Mouse (Mus musculus) erythroblast, adult 5-6 weeks (primary cell): Measurements from ENCODE around the gene Nup62. TPM values are rescaled to one million over a fixed set of nuclear protein-coding genes. Genes with fewer than 3 reads are reported as not detected.

Source experiments
- ATAC-seq: replicated peaks from 2 replicates; pipeline ENCODE4 v1.8.0; 2016; ENCODE audit warnings: moderate number of reproducible peaks, mild to moderate bottlenecking, moderate TSS enrichment, inconsistent platforms; ENCODE audit not compliant: poor library complexity, low FRiP score, severe bottlenecking
- total RNA-seq, 2 experiments: library from RNA; stranded (forward) in 1 of 2; stranded (reverse) in 1 of 2; fragments of 150-400 nt in 1 of 2; fragments of 200-764, 138-1000 nt in 1 of 2; gene quantifications; 2 replicates each; pipeline versions ENCODE4 v1.2.3 to v1.2.4; 2015 to 2017; ENCODE audit warnings: low replicate concordance in 2 of 2

Nup62 gene
- total RNA-seq, 2 experiments from 2014 or later = 10.4 to 21.9 TPM

DNA sequence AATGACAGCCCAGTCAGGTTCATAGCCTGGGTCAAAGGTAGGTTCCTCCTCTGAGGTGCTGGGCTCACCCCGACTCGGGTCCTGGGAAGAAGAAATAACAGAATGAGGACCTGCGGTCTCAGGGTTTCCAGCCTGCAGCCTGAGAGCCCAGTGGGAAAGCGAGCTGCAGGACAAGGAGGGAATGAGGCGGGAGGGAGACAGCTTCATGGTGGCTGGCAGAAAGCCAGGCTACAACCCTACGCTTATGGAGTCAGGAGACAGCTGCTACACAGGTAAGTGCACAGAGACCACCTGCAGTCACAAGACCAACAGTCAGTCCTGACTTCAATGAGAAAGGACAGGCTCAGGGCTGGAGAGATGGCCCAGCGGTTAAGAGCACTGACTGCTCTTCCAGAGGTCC lies 30.9 kb downstream of the Nup62 start:
- no peak for ATAC-seq

DNA sequence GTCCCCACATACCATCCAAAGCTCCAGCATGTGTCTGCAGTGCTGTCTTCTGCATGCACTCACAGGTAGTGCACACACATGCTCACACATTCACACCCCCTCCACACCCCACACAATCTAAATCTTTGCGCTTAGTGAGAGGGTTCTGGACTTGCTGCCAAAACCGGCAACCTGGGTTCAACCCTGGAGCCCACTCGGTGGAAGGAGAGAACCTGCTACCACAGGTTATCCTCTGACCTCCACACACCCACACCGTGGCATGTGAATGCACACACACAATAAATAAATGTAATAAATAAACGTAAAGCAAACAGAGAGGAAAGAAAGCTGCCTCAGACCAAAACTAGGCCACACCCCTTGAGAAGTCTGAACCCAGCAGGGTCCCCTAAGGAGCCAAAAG lies 31.9 kb downstream of the Nup62 start:
- no peak for ATAC-seq

DNA sequence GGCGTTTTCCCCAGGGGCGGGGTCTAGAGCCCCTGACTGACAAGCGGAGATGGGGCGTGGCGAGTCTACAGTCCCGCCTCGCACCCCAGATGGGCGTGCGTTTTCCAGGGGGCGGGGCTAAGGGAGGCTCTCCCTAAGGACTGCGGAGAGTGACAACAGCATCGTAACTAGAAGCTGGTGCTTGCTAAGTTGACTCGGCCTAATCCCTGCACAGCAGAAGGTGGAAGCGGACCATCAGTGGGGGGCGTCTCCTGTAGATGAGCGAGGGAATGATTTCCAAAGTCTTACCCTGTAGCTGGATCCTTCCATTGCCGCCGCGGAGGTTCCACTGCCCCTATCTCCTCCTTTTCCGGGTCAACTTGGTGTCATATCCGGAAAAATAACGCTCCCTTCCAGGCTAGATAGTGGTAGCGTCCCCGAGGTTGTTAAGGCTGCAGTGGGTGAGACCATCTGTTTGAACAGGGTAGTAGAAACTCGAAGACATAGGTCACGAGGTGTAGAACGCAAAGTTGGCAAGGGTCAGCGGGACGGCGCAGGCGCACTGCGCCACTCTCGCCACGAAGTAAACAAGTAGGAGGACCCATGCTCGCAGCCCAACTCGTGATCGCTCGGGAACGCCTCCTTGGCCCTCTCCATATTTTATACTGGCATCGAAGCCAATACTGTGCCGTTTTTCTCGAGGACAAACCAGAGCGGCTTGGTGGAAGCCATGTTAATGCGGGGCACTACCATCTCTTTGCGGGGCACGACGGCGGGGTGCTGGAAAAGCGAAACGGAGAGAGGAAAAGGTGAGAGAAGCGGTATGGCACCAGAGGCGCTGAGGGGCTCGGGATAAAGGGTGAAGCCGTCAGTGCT lies 32.9 kb downstream of the Nup62 start, which contains the start of the genes Akt1s1 and Tbc1d17:
Gene Akt1s1, plus strand, starts transcription at position 431 of the 855 bp plus-strand sequence.
Gene Tbc1d17, minus strand, starts transcription at position 519 of the 855 bp plus-strand sequence.
- peak; percentile 76 for ATAC-seq

DNA sequence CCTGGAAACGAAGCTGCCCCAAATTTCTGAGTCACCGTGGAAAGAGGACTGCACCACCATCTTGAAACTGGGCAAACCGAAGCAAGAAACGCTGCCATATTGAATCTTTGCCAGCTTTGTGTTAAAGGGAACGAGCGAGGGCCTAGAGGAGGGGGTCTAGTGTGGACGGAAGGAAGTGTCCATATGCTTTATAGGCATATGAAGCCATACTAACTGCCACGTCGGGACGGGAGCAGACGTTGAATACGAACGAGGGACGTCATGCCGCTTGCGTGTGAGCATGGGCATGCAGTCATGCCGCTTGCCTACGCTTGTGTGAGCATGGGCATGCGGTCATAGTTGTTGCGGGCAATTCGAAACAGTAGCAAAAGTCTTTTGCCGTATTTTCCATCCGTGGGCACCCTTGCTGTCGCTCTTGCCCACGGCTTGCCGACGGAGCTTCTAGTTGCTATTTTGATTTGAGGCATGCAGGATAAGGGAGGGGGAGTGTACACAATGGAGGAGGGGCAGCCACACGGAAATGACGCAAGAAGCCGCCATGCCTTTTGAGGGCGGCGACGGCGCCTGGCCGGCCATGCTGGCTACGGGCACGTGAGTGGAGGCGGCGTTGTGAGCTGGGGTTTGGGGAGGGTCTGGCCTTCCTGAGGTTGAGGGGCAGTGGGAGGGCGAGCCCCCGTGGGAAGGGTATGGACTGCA lies 33.7 kb downstream of the Nup62 start:
- peak; percentile 60 for ATAC-seq

DNA sequence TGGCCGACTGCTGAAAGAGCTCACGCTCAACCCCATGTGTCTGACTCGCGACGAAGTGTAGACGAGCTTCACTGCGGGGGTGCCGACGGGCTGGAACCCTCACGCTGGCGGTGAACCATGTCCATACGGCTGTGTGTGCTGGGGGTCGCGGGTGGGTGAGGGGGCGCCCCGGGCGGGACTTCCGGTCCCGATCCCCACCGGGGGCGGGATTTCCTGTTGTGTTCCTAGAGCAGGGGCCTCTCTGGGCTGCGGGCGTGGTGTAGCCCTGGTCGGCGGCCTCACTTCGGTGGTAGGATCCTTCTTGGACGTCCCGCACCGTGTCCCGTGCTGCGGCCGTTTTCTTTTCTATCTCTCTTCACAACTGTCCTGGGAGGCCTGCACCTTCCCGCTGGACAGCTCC lies 34.3 kb downstream of the Nup62 start:
- ATAC-seq = no peak

DNA sequence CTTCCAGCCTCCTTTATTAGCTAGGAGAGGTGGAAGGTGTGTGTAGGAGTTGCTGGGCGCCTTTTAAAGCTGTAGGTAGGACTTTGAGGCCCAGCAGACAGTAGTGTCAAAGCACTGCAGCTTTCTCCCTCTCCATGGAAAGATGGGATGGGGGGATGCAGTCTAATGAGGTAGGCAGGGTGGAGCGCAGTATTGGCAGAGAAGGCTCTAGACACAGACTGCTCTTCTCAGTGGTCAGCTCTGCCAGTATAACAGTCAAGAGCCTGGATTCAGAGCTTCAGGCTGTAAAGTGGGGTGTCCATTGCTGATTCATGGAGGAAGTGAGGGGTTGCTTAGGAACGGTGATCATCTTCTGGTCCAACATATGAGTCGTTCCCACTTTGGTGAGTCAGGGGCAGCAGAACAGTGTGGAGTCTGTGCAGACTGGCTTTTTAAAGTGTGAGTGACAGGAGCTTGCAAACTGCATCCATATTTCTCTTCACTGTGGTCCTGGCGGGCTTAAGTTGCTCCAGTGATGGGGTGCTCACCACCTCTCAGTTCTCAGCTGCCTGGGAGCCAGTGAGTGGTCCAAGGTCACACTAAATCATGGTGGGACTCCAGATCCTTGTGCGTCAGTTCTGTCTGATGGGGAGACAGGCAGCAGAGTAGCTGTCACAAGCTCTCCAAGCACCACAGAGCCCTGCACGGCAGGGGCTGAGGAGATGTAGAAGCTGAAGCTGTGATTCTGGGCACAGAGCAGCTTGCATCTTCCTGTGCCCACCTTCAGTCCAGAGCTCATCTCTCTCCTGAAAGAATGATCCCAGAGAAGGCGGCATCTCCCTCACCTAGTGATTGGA lies 35.1 kb downstream of the Nup62 start:
- no peak for ATAC-seq

DNA sequence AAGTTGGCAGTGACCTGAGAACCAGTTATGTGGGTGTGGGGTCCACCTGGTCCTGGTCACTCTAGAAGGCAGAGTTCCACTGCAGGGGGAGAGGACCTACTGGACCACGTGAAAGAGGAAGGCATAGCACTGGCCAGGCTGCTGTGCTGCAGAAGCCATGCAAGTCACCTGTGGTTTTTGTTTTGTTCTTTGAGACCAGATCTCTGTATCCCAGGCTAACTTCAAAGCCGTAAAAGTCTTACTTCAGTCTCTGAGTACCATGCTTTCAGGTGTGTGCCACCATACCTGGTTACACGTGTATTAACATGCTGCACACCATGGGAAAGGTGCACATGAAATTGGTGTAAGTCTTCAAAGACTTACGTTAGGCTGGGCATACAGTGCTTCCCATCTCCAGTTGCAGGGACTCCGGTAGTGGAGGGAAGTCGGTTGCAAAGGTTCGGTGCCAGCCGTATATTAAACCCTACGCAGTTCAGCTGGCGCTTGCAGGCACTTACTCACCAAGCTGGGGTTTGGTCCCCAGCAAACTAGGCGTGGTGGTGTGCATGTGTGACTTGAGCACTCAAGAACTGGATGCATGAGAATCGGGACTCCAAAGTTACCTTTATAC lies 35.8 kb downstream of the Nup62 start:
- no peak for ATAC-seq

DNA sequence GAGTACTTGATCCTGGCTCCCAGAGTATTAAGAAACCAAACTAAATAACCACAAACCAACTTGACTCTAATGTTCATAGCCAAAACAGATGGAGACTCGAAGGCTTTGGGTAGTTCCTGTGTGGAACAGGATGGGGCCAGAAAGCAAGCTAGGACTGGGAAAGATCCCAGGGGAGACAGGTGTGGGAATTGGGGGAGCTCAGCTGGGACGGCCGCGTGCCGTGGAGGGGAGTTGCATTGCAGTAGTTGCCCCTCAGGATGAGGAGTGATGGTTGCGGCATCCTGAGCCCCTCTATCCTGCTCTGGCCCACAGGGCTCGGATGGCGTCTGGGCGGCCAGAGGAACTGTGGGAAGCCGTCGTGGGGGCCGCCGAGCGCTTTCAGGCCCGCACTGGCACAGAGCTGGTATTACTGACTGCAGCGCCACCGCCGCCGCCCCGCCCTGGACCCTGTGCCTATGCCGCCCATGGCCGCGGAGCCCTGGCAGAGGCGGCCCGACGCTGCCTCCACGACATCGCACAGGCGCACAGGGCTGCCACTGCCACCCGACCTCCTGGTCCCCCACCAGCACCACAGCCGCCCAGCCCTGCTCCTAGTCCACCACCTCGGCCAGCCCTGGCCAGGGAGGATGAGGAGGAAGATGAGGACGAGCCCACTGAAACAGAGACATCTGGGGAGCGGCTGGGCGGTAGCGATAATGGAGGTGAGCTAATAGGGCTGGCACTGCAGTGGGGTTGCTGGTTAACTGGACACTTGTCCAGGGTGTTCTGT lies 36.6 kb downstream of the Nup62 start:
- no peak for ATAC-seq

DNA sequence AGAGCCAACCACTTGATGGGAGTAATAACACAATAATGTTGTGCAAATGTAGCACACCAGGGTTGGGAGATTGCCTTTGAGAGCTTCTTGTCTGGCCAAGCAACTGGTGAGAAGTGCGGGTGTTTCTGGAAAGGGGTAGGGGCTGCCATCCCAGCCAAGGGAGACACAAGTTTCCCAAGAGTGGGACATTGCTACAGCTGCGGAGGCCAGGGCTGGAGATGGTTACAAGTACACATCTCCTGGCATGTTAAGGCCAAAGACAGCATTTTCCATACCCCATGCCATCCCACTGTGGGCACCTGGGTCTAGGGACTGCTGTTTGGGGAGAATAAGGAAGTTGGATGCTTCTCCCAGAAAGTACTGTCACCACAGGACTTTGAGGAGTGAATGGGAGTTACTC lies 37.2 kb downstream of the Nup62 start:
- ATAC-seq = no peak

DNA sequence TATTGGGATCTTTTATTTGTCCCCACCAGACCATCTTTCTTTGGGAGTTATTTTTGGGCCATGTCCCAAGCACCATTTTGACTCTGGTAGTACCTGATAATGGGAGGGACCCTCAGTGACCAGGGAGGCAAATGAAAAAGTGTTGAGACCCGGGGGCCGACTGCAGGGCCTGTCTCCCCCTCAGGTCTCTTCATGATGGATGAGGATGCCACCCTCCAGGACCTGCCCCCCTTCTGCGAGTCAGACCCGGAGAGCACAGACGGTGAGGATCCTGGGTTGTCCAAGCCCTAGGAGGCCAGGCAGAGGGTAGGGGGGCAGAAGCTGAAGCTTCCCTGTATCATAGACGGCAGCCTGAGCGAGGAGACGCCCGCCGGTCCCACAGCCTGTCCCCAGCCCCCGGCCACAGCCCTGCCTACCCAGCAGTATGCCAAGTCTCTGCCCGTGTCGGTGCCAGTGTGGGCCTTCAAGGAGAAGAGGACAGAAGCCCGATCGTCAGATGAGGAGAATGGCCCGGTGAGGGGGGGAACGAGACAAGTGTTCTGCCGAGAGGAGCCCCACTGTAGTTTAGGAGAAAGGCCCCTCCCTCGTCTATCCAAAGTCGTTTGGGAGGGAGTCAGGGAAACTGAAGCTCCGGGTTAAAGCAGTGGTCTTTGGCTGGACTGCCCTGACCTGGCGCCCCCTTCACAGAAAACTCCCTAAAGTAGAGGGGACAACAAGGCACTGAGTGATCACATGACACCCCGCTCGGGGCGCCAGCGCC lies 37.9 kb downstream of the Nup62 start:
- ATAC-seq = 0 out of 2 replicates have a peak, but pooled peaks have one; percentile 3

DNA sequence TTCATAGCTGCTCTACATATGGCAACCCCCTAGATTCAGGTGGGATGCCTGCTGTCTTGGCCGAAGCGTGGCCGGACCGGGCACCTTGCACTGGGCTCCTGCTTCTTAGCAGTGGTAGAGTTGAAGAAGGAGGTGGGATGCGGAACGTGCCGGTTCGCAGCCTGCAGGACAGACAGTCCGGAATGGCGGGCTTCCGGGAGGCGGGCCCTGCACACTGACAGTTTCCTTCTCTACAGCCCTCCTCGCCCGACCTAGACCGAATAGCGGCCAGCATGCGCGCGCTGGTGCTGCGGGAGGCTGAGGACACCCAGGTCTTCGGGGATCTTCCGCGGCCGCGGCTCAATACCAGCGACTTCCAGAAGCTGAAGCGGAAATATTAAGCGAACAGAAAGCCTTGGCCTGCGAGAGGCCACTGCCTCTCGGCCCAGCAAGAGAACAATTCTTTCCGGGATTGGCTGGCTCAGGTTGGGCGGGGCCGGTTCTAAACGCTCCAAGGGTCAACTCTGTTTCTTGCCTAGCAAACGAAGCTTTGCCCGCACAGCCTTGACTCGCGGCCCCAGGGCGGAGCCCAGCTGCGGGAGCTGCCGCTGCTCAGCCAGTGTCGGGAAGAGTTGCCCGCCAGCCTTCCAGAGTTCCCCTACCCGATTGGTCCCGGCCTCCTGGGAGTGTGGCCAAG lies 38.6 kb downstream of the Nup62 start:
- peak; percentile 57 for ATAC-seq

DNA sequence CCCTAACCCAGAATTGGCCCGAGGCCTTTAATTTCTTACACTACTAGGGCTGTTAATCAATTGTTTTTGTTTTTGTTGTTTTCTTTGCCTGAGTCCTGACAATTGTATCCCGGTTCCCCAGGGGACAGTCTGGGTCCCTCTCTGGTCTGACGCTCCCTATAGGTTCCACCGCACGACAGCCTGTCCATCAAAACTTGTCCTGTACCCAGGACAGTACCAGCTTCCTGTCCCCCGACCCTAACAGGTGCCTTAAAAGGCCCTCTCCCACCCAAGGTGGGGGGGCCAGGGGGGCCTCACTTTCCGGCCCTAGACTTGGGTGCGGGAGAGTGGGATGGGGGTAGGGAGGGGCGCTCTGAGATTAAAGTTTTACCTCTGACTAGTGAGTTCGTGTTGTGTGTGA lies 39.1 kb downstream of the Nup62 start:
- no peak for ATAC-seq

DNA sequence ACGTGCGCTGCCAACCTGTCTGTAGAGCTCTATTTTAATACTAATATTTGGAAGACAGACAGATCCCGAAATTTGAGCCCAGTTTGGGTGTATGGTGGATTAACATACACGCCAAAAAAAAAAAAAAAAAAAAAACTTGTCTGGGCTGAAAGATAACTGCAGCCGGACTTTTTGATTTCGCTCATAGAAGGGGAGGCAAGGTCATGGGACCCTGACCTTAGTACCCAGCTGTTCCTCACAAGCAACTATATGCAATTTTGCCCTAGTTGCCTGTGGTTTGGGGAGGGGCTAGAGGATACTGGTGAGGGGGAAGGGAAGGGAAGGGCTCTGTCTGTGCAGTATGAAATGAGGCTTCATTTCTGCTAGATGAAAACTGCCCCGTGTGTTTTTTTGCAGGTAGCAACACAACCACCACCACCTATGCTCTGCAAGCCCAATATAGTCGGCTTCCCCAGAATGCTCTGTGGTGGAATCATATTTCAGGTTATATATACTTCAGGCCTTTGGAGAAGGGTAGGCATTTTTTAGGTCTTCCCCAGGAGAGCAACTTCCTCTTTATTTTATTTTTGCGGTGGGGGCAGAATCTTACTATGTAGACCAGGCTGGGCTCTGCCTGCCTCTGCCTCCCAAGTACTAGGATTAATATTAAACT lies 40.5 kb downstream of the Nup62 start:
- no peak for ATAC-seq

DNA sequence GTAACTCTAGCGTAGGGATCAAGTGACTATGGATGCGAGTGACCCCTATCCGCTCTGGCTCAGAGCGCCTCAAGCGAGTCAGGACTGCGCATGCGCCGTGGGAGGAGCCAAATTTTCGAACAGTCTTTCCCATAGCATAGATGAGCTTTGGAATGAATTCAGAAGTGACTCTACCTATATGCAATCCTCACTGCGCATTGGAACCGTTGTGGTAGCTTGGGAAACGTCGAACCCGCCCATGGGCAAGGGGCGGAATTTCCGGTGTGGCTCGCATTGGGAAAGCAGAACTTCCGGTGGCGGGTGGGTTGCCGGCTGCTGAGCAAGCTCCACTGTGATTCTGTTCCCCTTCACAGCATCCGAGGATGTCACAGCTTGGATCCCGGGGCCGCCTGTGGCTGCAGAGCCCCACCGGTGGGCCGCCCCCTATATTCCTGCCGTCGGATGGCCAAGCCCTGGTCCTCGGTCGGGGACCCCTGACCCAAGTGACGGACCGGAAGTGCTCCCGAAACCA lies 41.2 kb downstream of the Nup62 start, which contains the start of gene Pnkp:
Gene Pnkp, plus strand, starts transcription at position 98 of the 511 bp plus-strand sequence.
- peak; percentile 41 for ATAC-seq

DNA sequence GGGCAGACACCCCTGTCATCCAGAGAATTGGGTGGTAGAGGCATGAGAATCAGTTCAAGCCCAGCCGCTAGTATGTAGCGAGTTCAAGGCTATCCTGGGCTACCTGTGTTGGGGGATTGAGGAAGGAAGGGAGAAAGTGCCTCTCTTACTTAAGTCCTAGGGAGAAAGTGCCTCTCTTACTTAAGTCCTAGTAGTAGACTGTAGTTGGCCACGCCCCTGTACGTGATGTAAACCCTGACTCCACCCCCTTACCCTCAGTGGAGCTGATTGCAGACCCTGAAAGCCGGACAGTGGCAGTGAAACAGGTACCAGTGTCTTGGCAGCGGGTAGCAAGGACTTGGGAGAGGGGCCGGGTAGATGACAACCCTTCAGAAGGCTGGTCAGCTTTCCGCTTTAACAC lies 42.0 kb downstream of the Nup62 start:
- peak; percentile 44; the same call in 1 of the 2 replicates for ATAC-seq

DNA sequence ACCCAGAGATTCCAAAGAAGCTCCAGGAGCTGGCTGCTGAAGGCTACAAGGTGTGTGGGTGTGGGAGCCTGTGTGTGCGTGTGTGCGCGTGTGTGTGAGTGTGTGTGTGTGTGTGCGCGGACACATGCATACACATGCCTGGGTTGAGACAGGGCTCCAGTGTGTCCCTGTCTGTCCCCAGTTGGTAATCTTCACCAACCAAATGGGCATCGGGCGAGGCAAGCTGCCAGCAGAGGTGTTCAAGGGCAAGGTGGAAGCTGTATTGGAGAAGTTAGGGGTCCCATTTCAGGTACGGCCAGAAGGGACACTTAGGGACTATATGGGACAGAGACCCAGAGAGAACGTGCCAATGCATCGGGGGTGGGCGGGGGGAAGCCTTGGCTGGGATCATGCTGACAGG lies 44.0 kb downstream of the Nup62 start:
- ATAC-seq = no peak
